Mouse (Mus musculus) Patski (cell line): ENCODE measurements around the gene Exosc9. TPM values are rescaled to one million over a fixed set of nuclear protein-coding genes. Genes with fewer than 3 reads are reported as not detected.

Source experiments
- ATAC-seq: fragments of 100-300 bp; one replicate; pipeline ENCODE4 v1.8.0; 2021
- CTCF ChIA-PET: fragments of 350-600 bp; sonication (Branson Sonifier 250); formaldehyde crosslinking; loops from one replicate; lab custom pipeline; 2022; ENCODE audit warnings: inconsistent platforms; lab: Charles Lee
- POLR2A ChIA-PET: fragments of 350-600 bp; sonication (Branson Sonifier 250); formaldehyde crosslinking; loops from one replicate; lab custom pipeline; 2022; ENCODE audit warnings: antibody characterized with exemption, inconsistent platforms; lab: Charles Lee
- DNase-seq: peaks from one replicate; pipeline ENCODE4 v3.0.0-alpha.2; 2011; ENCODE audit warnings: low read depth, low spot score
- H3K27me3 ChIP-seq: fragments of 371-371 bp; one replicate; pipeline ENCODE4 v1.5.1; 2021
- CTCF ChIP-seq: fragments of 100-300 bp; IDR thresholded peaks from one replicate; pipeline ENCODE4 v1.5.1; 2021
- in situ Hi-C: fragments of 300-500 bp; cut with MboI; formaldehyde crosslinking; loops from 3 replicates; pipeline ENCODE4 v1.11.1; 2018; ENCODE audit warnings: low pct_unique_long_range_greater_than_20kb, mixed read lengths
- polyA plus RNA-seq: library from polyadenylated mRNA; unstranded; gene quantifications from one replicate; pipeline ENCODE4 v1.2.3, GENCODE M21; 2021

Gene Exosc9
- polyA plus RNA-seq, 1 experiment from 2014 or later: 64.6 TPM

DNA sequence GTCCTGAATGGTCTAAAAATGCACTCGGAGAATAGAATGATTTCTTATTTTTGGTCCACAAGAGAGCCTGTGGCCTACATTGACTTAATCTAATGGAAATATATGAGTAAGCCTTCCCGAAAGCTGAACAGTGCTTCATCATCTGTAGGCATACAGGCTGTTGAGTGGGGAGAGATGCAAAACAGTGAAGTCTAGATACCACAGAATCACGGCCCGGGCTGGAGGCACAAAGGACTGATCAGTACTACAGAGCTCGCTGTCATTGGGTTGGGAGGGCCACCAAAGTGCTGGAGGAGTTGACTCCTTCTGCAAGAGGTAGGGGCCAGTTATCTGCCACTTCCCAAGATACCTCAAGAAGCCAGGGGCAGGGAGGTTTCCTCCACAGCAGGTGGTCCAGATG is 21.6 kb upstream of the Exosc9 start:
- H3K27me3 ChIP-seq: peaks cover 39% of the 10 kb centered on the region
- ATAC-seq: no peak
- DNase-seq: no peak
- ChIA-PET POLR2A (no interaction called here), CTCF (interaction anchor here (1.2 kb wide), 1 partner anchor 10 kb away, joined by 3 read pairs; no protein-coding TSS in a partner anchor)
- TF ChIP-seq CTCF: no peak
- in situ Hi-C loops: no loop called here

DNA sequence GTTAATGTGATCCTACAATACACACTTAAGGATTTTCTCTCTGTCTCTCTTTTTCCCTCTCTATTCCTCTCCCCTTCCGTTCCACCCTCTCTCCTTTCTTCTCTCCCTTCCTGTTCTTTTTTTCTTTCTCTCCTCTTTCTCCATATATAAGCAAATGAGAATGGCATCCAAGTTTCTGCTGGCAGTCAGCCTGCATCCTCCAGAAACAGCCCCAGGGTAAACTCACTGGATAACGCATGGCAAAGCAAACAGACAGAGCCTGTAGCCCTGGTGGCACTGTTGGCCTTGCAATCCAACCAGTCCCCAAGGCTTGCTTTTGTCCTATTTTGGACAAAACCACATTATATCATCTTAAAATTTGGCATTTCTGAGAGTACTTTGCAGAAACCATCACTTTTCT is 21.2 kb upstream of the Exosc9 start:
- DNase-seq (no peak), ATAC-seq (no peak)
- ChIA-PET POLR2A (no interaction called here), CTCF (no interaction called here)
- TF ChIP-seq CTCF: no peak
- in situ Hi-C loops: no loop called here
- peaks cover 38% of the 10 kb centered on the region for H3K27me3 ChIP-seq

DNA sequence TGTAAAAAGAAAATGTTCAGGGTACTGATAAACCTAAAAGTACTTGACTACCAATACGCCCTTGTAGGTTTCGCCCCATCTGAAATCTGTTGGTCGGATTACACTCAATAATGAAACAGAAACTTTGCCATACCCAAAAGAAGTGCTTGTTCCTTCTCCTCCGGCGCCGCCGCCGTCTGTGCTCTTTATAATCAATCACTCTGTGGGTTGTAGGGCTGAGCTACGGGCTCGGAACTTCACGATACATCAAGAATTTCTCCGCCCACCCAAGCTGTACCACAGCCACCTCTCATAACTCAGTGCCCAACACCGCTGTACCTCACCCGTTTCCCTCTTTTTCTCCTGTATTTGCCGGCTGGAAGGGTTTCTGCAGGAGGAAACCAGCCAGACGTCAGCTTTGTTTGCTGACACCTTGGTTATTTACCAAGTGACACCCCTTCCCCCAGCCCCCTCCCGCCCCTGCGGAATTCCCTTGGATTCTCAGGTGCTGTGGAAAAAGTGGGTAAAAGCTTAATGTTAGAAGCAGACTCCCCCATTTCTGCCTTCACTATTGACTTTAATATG is 20.3 kb upstream of the Exosc9 start:
- TF ChIP-seq CTCF: no peak
- POLR2A ChIA-PET: interaction anchor here (1.1 kb wide), 1 partner anchor 11 kb away, joined by 3 read pairs; the partner anchor contains the start of gene Gm11549
- in situ Hi-C loops: no loop called here
- H3K27me3 ChIP-seq: peaks cover 36% of the 10 kb centered on the region
- DNase-seq (no peak), ATAC-seq (no peak)
- CTCF ChIA-PET: interaction anchor here (1.1 kb wide), 1 partner anchor 14 kb away, joined by 3 read pairs; no protein-coding TSS in a partner anchor

DNA sequence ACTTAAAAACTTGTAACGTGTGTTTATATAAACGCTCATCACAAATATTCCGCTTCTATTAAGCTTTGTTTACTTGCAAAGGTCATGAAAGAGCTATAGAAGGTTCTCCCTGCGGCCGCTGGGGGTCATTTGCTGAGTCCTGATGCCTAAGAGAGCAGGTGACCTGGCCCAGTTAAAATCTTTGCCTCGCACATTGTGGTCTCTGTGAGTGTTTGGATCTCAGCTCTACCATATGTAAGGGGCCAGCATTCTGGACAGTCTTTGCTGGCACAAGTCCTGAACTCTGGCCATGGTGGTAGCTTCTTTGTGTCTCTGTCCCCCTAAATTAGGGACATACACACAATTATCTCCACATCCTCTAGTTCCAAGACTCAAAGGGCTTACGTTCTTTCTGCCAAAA is 19.7 kb upstream of the Exosc9 start:
- ChIA-PET POLR2A (interaction anchor here (1.1 kb wide), 1 partner anchor 11 kb away, joined by 3 read pairs; the partner anchor contains the start of gene Gm11549), CTCF (interaction anchor here (1.1 kb wide), 1 partner anchor 13 kb away, joined by 3 read pairs; no protein-coding TSS in a partner anchor)
- in situ Hi-C loops: no loop called here
- H3K27me3 ChIP-seq: peaks cover 29% of the 10 kb centered on the region
- ATAC-seq (no peak), DNase-seq (no peak)
- no peak for TF ChIP-seq CTCF

DNA sequence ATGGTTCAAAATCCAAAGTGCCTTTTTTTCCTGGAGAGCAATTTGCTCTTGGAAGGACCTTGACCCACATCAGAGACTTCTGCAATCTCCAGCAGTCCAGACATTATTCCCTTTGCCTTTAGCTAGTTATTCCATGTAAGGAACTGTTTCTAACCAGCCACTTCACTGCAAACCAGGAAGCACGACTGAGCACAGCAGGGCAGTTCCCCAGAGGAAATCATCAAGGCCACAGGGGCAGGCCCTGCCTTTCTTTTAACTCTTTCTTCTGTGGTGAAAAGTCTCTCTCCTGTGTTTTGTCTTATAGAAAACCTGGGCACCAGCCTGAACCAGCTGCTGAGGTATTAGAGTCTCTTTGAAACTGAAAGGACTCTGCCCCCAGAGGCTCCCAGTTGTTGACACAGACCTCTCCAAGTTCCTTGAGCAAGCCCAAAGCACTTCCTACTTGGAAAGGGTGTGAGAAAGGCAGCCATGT is 19.2 kb upstream of the Exosc9 start:
- TF ChIP-seq CTCF: no peak
- POLR2A ChIA-PET: interaction anchor here (1.1 kb wide), 1 partner anchor 12 kb away, joined by 3 read pairs; the partner anchor contains the start of gene Gm11549
- ATAC-seq (no peak), DNase-seq (no peak)
- CTCF ChIA-PET: interaction anchor here (1.1 kb wide), 1 partner anchor 13 kb away, joined by 3 read pairs; no protein-coding TSS in a partner anchor
- H3K27me3 ChIP-seq: peaks cover 26% of the 10 kb centered on the region
- in situ Hi-C loops: no loop called here

DNA sequence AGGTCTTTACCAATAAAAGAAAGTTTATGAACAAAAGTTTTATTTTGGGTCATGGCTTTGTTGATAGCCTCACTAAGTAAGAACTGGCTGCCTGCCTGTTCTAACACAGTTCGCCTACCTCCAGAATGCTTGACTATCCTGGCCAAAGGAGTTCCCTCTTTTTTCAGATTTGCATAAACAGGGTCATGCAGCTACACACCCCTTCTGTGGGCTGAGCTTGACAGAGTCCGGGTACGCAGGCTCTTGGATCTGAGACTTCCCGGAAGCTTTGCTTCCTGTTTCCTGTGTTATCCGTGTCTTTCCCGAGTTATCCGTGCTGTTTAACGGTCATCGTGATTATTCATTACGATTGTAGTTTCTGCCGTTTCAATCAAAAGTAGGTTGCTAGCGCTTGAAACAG is 16.4 kb upstream of the Exosc9 start:
- CTCF ChIA-PET: no interaction called here
- in situ Hi-C loops: no loop called here
- no peak for TF ChIP-seq CTCF
- POLR2A ChIA-PET: no interaction called here
- ATAC-seq (no peak), DNase-seq (no peak)
- H3K27me3 ChIP-seq: peaks cover 19% of the 10 kb centered on the region

DNA sequence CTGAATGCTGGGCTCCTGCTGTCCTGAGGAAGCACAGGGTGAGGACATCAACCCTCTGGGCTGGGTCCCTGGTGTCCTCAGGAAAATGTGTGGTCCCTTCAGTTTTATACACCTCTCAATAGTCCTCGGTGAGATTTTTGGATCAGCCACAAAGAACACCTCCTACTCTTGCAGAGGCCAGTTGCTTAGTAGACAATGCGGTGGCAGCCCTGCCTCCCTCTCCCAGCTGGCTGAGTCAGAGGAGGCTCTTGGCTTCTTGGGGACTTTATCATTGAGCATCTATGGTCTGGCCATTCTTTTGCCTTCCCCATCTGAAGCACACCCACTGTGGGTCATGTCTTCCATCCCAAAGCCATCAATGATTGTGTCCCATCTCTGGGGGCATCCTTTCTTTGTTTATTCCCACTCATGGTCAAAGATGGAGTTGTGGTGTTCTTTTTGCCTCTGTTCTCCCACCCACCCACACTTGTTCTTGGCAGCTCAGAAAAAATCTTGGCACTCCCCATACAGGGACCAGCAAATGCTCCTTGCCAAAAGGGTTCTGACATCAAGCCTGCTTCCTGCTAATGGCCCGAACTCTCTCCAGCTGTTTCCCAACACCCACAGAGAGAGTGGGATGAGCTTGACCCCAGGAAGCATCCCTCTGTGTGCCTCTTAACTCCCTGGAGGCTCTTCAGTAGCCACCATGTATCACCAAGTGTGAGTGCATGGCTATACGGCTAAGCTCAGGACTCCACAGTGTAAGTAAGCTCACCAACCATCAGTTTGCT is 14.5 kb upstream of the Exosc9 start:
- no peak for DNase-seq
- ChIA-PET CTCF (interaction anchor here (0.7 to 1.1 kb wide), 2 partner anchors 9 to 22 kb away, joined by 3 read pairs; no protein-coding TSS in a partner anchor), POLR2A (no interaction called here)
- ATAC-seq: no peak
- in situ Hi-C loops: no loop called here
- TF ChIP-seq CTCF: no peak
- peaks cover 11% of the 10 kb centered on the region for H3K27me3 ChIP-seq

DNA sequence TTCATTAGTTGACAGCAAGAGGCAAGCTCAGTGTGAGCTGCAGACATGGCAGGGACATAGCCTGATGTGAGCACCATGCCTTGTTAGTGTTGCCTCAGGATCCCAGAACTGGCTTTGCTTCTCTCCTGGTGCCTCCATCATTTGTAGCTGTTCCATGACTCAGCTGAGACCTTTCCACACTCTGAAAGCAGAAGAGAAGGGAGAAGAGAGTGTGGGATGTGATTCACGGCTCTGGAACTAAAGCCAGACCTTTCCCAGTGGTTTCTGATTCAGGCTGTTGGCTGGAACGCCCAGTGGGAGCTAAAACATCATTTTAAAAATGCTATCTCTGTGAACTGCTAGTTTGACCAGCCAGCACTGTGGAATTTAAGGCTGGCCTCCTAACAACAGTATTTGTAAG is 11.7 kb upstream of the Exosc9 start:
- in situ Hi-C loops: no loop called here
- H3K27me3 ChIP-seq: peaks cover 7% of the 10 kb centered on the region
- DNase-seq: no peak
- POLR2A ChIA-PET: no interaction called here
- TF ChIP-seq CTCF: no peak
- ATAC-seq: peak; percentile 71
- CTCF ChIA-PET: interaction anchor here (3.7 kb wide), 1 partner anchor 13 kb away, joined by 13 read pairs; no protein-coding TSS in a partner anchor

DNA sequence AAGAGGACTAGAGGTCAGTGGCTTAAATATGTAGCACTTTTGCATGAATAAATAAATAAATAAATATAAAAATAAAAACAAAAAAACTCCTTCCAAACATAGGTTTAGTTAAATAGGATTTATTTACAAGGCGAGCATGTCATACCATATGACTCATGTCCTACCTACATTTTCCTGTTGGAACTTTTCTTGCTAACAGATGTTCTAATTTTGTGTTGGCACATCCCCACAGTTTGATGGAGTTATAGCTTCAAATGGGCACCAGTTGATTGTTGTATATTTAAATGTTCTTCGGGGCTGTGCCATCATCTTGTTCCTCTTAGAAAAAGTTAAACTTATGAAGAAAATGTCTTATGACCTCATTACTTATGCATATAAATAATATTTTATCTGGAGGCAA is 11.0 kb upstream of the Exosc9 start:
- in situ Hi-C loops: no loop called here
- TF ChIP-seq CTCF: no peak
- ATAC-seq (no peak), DNase-seq (no peak)
- CTCF ChIA-PET: interaction anchor here (3.7 kb wide), 1 partner anchor 14 kb away, joined by 13 read pairs; no protein-coding TSS in a partner anchor
- peaks cover 7% of the 10 kb centered on the region for H3K27me3 ChIP-seq
- POLR2A ChIA-PET: no interaction called here

DNA sequence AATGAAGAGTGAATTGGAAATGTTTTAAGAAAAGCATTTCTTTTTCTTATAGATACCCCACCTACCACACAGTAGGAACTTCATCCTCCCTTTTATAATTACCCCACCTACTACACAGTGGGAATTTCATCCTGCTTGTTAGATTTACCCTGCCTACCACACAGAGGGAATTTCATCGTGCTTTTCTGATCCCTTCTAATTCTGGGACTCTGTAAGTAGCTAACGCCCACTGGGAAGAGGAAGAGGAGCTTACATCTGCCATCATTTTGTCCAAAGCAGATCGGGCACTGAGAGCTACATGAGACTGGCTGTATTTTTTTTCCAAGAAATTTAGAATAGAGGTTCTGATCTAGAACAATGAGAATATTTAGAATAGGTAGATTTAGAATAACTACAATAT is 7.4 kb upstream of the Exosc9 start:
- H3K27me3 ChIP-seq: no peaks in the 10 kb centered on the region
- TF ChIP-seq CTCF: no peak
- ChIA-PET CTCF (no interaction called here), POLR2A (interaction anchor here (1.1 kb wide), 1 partner anchor 24 kb away, joined by 3 read pairs; no protein-coding TSS in a partner anchor)
- in situ Hi-C loops: no loop called here
- no peak for DNase-seq
- no peak for ATAC-seq
